Mouse (Mus musculus): ENCODE results near the gene Rassf8. TPM values are rescaled to one million over a fixed set of nuclear protein-coding genes. Genes with fewer than 3 reads are reported as not detected.

Rassf8 gene
- polyA plus RNA-seq, 1 experiment from 2014 or later = 5.3 TPM

DNA sequence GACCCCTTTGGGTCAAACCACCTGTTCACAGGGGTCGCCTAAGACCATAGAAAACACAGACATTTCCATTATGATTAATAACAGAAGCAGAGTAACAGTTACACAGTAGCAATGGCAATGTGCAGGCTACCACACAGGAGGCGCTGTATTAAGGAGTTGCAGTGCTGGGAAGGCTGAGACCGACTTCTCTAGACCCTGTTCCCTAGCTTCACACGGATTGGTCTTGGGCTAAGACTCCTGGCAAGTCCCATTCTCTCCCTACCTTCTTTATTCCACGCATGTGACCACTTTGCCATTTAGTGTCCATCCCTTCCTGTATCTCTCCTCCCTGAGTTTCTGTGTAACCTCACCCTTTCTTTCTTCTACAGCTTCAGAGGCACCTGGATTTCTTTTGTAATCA, 19.6 kb upstream of the Rassf8 start:
- Histone ChIP-seq H3K4me3 (replicated peaks) (no peak overlapping the region), H3K9ac (replicated peaks) (no peak overlapping the region), H3K27ac (replicated peaks) (no peak overlapping the region), H3K27me3 (replicated peaks) (no peaks in the 10 kb centered on the region), H3K4me2 (no peak overlapping the region), H3K4me1 (no peaks in the 10 kb centered on the region), H3K9me3 (replicated peaks) (no peaks in the 10 kb centered on the region), H3K36me3 (no peaks in the 10 kb centered on the region)
- no peak for ATAC-seq (ENCODE audit: low FRiP score)
- 53% methylated on average over 5 of the region's 5 CpGs for WGBS

DNA sequence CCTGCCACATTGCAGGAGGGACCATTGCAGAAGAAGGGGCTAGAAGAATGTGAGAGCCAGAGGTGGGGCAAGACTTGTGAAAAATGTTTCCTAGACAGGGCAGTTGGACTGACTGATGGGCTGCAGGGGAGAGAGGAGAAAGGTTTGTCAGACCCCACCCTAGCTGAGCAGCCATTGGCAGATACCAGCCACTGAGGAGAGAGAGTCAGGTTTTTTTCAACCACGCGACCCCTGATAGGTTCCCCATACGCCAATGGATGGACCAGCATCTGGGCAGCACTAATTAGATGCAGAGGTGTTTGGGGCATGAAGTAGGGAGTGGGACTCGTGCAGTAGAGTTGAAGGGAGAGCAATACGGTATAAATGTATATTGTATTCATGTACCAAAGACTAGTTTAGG, 13.7 kb upstream of the Rassf8 start:
- Histone ChIP-seq H3K4me3 (replicated peaks) (no peak overlapping the region), H3K27ac (replicated peaks) (no peak overlapping the region), H3K4me2 (no peak overlapping the region), H3K9me3 (replicated peaks) (no peaks in the 10 kb centered on the region), H3K36me3 (no peaks in the 10 kb centered on the region), H3K4me1 (no peaks in the 10 kb centered on the region), H3K9ac (replicated peaks) (no peak overlapping the region), H3K27me3 (replicated peaks) (no peaks in the 10 kb centered on the region)
- ATAC-seq (ENCODE audit: low FRiP score) = no peak
- WGBS = 77% methylated on average over 5 of the region's 5 CpGs

DNA sequence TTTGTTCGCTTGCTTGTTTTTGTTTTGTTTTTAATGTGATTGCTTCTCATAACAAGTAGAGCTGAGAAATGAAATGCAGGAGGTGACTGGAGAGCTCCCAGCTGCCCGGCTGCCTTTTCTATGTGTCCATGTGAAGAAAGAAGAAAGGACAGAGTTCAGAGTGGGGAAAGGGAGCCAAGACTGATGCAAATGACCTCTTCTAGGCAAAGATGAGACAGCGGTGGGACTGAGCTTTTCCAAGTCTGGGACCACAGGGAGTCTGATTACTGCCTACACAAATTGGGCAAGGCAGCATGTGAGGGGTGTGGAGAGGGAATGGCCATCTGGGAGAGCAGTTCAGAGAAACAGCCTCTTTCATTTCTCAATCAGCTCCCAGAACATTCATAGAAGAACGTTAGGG, 13.3 kb upstream of the Rassf8 start:
- H3K36me3 ChIP-seq = no peaks in the 10 kb centered on the region
- WGBS = 59% methylated on average over 4 of the region's 4 CpGs
- H3K4me2 ChIP-seq = no peak overlapping the region

DNA sequence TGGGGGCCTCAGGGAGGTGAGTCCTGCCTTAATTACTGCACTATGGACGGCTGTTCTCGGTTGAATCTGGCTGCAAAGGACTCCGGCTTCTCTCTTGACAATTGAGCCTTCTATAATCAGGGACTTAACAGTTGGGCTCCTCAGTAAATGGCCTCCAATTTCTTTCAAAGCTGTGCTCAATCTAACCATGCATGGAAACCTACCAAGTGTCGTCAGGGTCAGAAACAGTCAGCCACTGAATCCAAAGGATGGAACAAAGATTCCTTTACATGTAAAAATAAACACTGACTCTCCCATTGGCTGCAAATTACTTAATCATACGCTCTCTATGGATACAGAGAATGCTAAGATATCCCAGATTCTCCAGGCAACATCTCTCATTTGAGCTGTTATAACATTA, 12.6 kb upstream of the Rassf8 start:
- no peak overlapping the region for H3K9ac ChIP-seq (replicated peaks)
- H3K4me3 ChIP-seq (replicated peaks) = no peak overlapping the region
- ATAC-seq (ENCODE audit: low FRiP score) = no peak
- no peak overlapping the region for H3K4me2 ChIP-seq
- no peaks in the 10 kb centered on the region for H3K36me3 ChIP-seq
- no peak overlapping the region for H3K27ac ChIP-seq (replicated peaks)
- H3K4me1 ChIP-seq = no peaks in the 10 kb centered on the region
- no peaks in the 10 kb centered on the region for H3K9me3 ChIP-seq (replicated peaks)
- no peaks in the 10 kb centered on the region for H3K27me3 ChIP-seq (replicated peaks)
- WGBS = 41% methylated on average over 5 of the region's 5 CpGs

More for the DNA sequence above, 13.3 kb upstream of the Rassf8 start:
- no peaks in the 10 kb centered on the region for H3K27me3 ChIP-seq (replicated peaks)
- H3K9ac ChIP-seq (replicated peaks) = no peak overlapping the region
- no peak overlapping the region for H3K27ac ChIP-seq (replicated peaks)
- no peak overlapping the region for H3K4me3 ChIP-seq (replicated peaks)
- no peak for ATAC-seq (ENCODE audit: low FRiP score)
- no peaks in the 10 kb centered on the region for H3K4me1 ChIP-seq
- H3K9me3 ChIP-seq (replicated peaks) = no peaks in the 10 kb centered on the region

DNA sequence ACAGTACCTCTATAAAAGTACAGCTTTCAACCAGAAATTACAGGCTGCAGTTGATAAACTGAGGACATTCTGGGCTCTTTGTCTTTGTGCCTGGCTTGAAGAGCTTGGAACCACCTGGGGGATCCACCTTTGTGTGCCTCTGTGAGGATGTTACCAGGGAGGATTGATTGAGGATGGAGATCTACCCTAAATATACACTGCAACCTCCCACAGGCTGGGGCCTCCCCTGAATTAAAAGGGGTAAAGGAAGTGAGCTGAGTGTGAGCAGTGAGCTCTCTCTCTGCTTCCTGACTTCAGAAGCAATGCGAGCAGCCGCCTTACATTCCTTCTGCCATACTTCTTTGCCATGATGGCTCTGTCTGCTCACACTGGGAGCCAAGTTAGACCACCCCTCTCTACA, 10.4 kb upstream of the Rassf8 start:
- no peak for ATAC-seq (ENCODE audit: low FRiP score)
- Histone ChIP-seq H3K4me1 (no peaks in the 10 kb centered on the region), H3K27ac (replicated peaks) (no peak overlapping the region), H3K9ac (replicated peaks) (no peak overlapping the region), H3K4me2 (no peak overlapping the region), H3K9me3 (replicated peaks) (no peaks in the 10 kb centered on the region), H3K36me3 (no peaks in the 10 kb centered on the region), H3K4me3 (replicated peaks) (no peak overlapping the region), H3K27me3 (replicated peaks) (no peaks in the 10 kb centered on the region)
- WGBS = 81% methylated on average over 2 of the region's 2 CpGs

DNA sequence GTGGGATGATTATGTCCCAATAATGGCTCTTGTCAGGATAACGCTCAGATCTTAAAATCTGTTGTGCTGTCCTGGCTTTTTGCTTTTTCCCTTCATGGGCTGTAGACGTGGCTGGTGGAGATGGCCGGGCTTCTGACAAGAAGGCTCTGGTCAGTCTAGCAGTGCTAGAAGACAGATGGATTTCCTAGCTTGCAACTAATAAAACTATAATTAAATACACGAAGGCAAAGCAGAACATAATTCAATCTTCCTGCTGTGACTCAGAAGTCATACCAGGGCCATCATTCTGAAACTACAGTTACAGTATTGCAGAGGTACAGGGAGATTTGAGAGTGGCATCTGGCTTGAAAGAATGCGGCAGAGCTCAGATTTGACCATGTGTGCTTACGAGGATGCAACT, 7.3 kb upstream of the Rassf8 start:
- ATAC-seq (ENCODE audit: low FRiP score) = no peak
- Histone ChIP-seq H3K9me3 (replicated peaks) (no peaks in the 10 kb centered on the region), H3K27ac (replicated peaks) (no peak overlapping the region), H3K4me3 (replicated peaks) (no peak overlapping the region), H3K27me3 (replicated peaks) (no peaks in the 10 kb centered on the region), H3K4me1 (no peaks in the 10 kb centered on the region), H3K36me3 (no peaks in the 10 kb centered on the region), H3K9ac (replicated peaks) (no peak overlapping the region), H3K4me2 (no peak overlapping the region)
- WGBS = 79% methylated on average over 6 of the region's 6 CpGs

DNA sequence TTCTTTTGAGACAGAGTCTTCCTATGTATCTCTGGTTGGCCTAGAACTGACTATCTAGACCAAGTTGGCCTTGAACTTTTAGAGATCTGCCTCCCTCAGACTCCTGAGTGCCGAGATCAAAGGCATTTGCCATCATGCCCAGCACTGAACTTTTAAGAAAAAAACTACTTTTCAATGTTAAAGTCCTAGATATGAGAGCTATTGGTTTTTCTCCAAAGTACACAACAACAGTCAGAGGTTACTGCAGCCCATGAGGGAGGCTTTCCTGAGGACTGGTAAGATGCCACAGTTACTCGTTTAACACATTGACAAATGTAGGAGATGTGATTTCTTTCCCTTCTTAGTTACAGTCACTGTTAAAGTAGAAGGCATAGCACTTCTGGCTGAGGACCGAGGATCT, 6.5 kb upstream of the Rassf8 start:
- no peak for ATAC-seq (ENCODE audit: low FRiP score)
- H3K27me3 ChIP-seq (replicated peaks) = no peaks in the 10 kb centered on the region
- no peak overlapping the region for H3K4me2 ChIP-seq
- no peaks in the 10 kb centered on the region for H3K4me1 ChIP-seq
- H3K4me3 ChIP-seq (replicated peaks) = no peak overlapping the region
- no peak overlapping the region for H3K9ac ChIP-seq (replicated peaks)
- H3K27ac ChIP-seq (replicated peaks) = no peak overlapping the region
- no peaks in the 10 kb centered on the region for H3K9me3 ChIP-seq (replicated peaks)
- 82% methylated on average over 3 of the region's 3 CpGs for WGBS
- H3K36me3 ChIP-seq = no peaks in the 10 kb centered on the region

DNA sequence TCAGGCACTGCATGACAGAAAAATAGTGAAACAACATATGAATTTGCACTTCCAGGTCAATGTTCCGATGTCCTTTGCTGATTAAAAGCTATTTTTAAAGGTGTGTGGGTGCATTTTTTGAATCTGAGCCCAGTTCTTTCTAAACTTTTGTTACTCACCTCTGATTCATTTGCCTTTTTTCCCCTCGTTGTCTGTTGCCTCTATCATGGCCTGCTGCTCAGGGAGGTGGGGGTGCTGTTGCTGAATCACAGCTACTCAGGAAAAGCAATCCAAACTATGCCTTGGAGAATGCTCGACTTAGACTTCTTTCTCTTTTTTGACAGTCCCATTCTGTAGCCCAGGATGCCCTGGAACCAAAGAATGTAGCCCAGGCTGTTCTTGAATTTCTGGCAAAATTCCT, 1.3 kb upstream of the Rassf8 start:
- no peak for ATAC-seq (ENCODE audit: low FRiP score)

DNA sequence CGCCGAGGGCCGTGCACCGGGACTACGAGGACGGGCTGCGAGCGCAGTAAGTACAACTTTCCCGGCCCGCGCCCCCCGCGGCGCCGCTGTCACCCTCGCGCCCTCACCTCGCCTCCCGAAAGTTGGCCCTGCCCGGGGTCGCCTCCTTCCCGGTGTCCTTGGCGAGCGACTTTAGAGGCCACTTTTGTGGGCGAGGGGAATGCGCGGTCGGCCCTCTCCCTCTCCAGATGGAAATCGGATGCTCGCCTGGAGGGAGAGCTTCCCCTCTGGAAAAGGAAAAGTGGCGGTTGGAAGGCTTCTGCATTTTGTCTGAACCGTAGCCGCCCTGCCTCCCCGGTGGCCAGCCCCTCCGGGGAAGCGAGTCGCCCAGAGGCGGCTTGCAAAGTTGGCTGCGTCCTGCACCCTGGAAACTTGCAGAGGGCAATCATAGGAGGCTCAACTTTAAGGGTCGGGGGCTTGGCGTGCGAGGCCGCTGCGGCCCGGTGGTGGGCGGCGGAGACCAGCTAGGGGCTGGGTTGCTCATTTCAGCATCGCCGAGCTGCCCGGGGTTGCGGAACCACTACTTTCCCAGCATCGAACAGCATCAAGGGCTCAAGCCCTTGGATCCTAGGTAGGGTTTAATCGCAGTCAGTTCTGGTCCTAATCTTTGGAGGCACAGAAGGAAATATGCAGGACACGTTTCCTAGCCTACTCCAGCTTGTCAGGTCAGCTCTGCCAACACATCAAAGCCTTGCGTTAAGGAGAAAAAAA, 548 bp downstream of the Rassf8 start:
- peak overlapping the region; percentile 83 for H3K4me2 ChIP-seq
- H3K27ac ChIP-seq (replicated peaks) = peak overlapping the region; percentile 73
- no peaks in the 10 kb centered on the region for H3K9me3 ChIP-seq (replicated peaks)
- peaks cover 19% of the 10 kb centered on the region; the same call in 1 of the 2 replicates for H3K4me1 ChIP-seq
- no peaks in the 10 kb centered on the region for H3K27me3 ChIP-seq (replicated peaks)
- peak; percentile 7; the same call in 1 of the 2 replicates for ATAC-seq (ENCODE audit: low FRiP score)
- peak overlapping the region; percentile 68 for H3K9ac ChIP-seq (replicated peaks)
- no peaks in the 10 kb centered on the region for H3K36me3 ChIP-seq
- H3K4me3 ChIP-seq (replicated peaks) = peak overlapping the region; percentile 70
- under 1% methylated on average over 51 of the region's 55 CpGs for WGBS

More for the DNA sequence above, 1.3 kb upstream of the Rassf8 start:
- Histone ChIP-seq H3K27me3 (replicated peaks) (no peaks in the 10 kb centered on the region), H3K4me3 (replicated peaks) (peak overlapping the region; percentile 70; the same call in 1 of the 2 replicates), H3K4me1 (peaks cover 19% of the 10 kb centered on the region; the same call in 1 of the 2 replicates), H3K9ac (replicated peaks) (no peak overlapping the region), H3K4me2 (peak overlapping the region; percentile 83), H3K27ac (replicated peaks) (no peak overlapping the region), H3K36me3 (no peaks in the 10 kb centered on the region), H3K9me3 (replicated peaks) (no peaks in the 10 kb centered on the region)
- whole genome bisulfite sequencing = 46% methylated on average over 3 of the region's 3 CpGs

DNA sequence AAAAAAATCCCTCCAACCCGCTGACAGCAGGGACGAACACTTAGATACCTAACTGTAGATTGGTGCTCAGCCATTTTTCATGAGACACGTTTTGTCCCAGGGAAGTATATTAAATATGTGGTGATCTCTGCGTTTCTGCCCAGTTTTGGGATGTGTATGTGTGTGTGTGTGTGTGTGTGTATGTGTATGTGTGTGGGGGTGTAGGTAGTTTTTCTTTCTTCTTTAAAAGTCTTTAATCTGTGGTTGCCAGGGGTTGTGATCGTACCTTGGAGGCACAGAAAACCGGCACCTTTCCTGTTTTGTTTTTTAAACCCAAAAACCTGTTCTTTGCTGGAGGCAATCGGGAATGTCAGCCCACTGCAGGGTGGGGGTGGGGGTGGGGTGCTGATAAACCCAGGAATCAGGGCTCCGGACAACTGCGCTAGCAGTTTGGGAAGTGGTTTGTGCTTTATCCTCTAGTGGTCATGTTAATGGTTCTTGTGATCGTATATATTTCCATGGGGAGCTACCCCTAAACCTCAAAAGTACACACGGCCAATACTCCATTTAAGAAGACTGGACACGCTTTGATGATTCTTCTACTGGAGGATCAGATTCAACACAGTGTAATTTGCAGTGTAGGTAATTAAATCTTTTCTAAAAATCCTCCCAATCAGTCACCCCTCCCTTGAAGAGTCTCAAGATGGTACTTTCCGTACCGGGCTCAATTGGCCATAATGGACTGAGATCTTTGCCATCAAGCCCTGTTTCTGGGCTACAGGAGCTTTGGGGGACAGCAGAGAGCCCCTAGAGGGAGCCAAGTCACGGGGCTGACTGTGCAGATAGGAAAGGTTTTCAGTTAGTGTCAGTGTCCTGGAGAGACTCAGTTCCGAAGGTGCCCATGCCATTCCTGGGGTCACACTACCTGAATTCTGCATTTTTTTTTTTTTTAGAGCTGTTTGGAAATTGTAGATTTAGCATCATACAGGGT, 1.4 kb downstream of the Rassf8 start:
- peak overlapping the region; percentile 70 for H3K4me3 ChIP-seq (replicated peaks)
- H3K4me2 ChIP-seq = peak overlapping the region; percentile 83
- no peaks in the 10 kb centered on the region for H3K9me3 ChIP-seq (replicated peaks)
- peak overlapping the region; percentile 73 for H3K27ac ChIP-seq (replicated peaks)
- H3K9ac ChIP-seq (replicated peaks) = peak overlapping the region; percentile 68
- 13% methylated on average over 16 of the region's 16 CpGs for WGBS
- no peaks in the 10 kb centered on the region for H3K36me3 ChIP-seq
- peaks cover 21% of the 10 kb centered on the region; the same call in 1 of the 2 replicates for H3K4me1 ChIP-seq
- ATAC-seq (ENCODE audit: low FRiP score) = no peak
- H3K27me3 ChIP-seq (replicated peaks) = no peaks in the 10 kb centered on the region

DNA sequence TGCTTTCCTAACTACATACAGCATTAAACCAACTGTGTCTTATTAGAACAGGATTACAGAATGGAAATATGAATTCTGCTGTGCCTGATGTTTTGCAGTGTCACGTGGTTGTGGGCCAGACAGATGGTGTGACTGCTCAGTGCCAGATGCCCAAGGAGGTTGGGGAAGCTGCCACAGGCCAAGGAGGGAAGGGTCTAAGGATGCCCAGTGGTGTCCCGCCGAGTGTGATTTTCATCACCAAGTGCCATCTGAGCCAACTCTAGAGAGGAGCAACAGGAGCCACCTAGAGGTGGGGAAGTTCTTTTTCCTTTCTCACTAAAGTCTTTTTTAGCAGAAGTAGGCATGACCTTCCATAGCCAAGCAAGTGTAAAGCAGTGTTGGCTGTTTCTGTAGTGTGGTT, 3.8 kb downstream of the Rassf8 start:
- Histone ChIP-seq H3K27ac (replicated peaks) (no peak overlapping the region), H3K27me3 (replicated peaks) (no peaks in the 10 kb centered on the region), H3K36me3 (no peaks in the 10 kb centered on the region), H3K4me1 (peaks cover 23% of the 10 kb centered on the region; the same call in 1 of the 2 replicates), H3K9me3 (replicated peaks) (no peaks in the 10 kb centered on the region), H3K4me2 (no peak overlapping the region), H3K9ac (replicated peaks) (no peak overlapping the region), H3K4me3 (replicated peaks) (no peak overlapping the region)
- 87% methylated on average over 3 of the region's 3 CpGs for WGBS
- no peak for ATAC-seq (ENCODE audit: low FRiP score)

All from neural tube, embryonic 15.5 days (tissue).